Mouse (Mus musculus) spleen, embryonic (tissue): ENCODE results near the gene Gm10306.

Source experiments
- CTCF ChIA-PET: fragments of 350-600 bp; sonication (Branson Sonifier 250); formaldehyde crosslinking; loops from one replicate; lab custom pipeline; 2022; lab: Charles Lee

Gm10306 gene

GRCm38 (mm10) chr4:94605591-94605990 lies 49.2 kb downstream of the Gm10306 start:
- CTCF ChIA-PET: interaction anchor here (0.7 kb wide), 1 partner anchor 56 kb away, joined by 3 read pairs; no protein-coding TSS in a partner anchor
